Mouse (Mus musculus) layer of hippocampus, postnatal 14 days (tissue): ENCODE measurements at regions not wholly inside any gene's neighbourhood (a gene's known extent, or its start where the extent isn't known, plus 50 kb on each side); places are given as distances from the start of the nearest gene placed in this dataset.
A peak's percentile ranks its signal among the peaks of the same experiment; 100 is the strongest.

Experiments
- DNase-seq, 2 experiments: peaks; one replicate each; pipeline ENCODE4 v3.0.0; 2021 to 2022; ENCODE audit warnings: low spot score in 2 of 2, mixed read lengths in 1 of 2

- peak in 1 of 2 experiments; percentile 73 for DNase-seq
Measured at GRCm38 (mm10) chr16:21318640-21319365, 104.1 kb upstream of the Vps8 start.

GRCm38 (mm10) chr16:21320284-21320683, 102.6 kb upstream of the Vps8 start:
- DNase-seq, result no peak

DNA sequence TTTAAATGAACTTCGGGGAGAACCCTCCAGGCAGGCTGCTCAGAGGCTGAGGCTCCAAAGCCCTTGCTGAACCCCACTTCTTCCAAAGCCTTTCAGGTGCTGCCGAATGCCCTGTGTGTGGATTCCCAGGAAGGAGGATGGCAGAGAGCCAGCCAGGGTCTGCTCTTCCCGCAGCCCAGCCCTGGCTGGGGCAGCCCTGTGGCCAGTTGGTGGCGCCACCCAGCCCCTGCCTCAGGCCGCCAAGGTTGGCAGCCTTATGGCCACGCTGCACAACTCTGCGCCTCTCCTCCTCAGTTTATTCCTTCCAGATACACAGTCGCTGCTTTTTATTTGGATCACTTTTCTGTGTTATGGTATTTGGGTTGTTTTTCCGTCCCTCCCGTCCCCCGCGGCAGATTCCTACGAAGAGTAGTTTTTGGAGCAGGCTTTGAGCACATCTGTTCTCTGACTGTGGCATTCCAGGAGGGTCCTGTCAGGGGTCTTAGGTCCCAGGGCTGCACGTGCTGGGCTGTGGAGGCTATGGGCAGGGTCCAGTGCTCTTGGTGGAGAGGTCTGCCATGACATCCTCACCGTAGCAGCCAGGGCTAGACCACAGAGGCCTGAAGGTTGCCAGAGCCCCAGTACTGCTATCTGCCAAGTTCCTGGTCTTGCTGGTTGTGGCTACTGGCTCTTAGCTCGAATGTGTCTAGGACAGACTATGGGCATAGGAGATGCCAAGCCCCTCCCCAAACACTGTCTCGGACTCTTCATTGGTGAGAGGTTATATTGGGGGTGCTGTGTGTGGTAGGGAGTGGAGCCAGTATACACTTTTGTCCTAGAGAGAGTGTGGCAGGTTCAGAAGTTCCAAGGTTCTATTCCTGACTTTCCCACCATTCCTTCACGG, 101.5 kb upstream of the Vps8 start:
- no peak for DNase-seq

DNA sequence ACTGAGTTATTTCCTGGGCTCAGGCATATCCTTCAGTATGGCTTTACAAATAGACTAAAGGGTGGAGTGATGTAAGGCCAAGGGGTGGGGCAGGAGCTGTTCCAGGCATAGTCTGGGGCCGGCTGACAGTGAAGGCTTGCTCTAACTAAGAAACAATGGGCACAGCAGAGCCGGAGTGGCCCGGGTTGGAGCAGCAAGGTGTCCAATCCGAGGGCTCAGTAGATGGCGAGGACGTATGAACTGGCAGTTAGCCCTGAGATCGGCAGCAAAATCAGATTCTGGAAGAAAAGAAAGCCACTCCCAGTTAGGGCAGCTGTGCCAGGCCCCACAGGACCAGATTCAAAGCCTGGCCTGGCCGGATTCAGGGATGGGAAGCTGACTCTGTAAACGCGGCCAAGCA, 100.5 kb upstream of the Vps8 start:
- DNase-seq, result no peak

DNA sequence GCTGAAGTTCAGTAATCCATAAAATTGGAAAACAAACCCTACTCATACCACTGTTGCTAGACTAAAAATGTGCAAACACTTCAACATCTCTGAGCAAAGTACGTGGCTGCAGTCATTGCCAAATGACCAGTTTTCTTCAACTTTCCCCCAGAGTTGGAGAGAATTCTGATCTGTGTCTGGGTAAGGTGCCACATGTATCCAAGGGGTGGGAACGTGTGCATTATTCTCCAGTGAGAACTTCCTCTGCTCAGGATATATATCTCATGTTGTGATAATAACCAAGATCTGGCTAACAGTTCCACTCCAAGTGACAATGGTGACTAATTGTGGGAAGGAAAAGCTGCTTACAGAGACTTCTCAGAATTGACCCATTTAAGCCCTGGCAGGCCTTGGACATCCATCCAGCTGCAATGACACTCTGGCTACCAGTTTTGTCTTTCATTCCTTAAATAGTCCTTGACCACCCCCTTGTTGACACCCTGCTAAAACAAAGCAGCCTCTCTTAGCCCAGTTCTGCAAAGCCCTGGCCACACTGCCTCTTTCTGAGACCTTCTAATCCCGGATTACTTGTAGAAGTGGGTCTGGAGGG, 99.4 kb upstream of the Vps8 start:
- DNase-seq, result no peak

DNA sequence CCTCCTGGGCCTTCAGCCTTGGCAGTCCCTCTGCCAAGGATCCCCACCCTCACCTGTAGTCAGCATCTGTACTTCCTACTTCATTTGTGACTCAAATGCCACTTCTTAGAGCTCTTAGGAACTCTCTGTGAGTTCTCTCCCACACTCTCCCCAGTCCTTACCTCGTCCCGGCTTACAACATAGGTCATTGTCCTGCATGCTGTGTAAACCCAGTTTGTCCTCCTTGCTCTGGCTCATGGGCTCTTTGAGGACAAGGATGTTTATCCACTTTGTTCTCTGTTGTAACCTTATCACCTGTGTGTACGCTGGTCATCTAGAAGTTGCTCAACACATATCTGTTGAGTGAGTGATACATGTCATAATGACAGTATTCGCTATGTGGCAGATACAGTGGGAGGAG, 94.9 kb upstream of the Vps8 start:
- no peak for DNase-seq

GRCm38 (mm10) chr16:21329199-21329598, 93.7 kb upstream of the Vps8 start:
- no peak for DNase-seq

DNA sequence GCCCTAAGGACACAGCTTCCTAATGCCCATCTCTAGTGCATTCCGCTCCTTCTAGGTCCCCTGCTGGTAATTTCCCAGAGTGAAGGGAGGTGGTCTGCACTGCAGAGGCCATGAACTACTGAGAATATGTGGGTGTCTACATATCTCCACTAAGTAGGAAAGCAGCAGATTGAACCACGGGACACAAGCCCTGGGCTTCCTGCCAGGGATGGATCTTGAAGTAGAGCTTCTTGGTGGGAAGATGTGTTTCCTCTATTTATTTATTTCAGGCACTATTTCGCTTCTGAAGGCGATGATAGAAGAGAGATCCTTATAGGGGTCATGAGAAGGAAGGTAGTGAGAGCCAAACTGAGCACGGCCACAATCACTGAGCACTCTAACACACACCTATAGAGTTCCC, 91.7 kb upstream of the Vps8 start:
- DNase-seq, result no peak

DNA sequence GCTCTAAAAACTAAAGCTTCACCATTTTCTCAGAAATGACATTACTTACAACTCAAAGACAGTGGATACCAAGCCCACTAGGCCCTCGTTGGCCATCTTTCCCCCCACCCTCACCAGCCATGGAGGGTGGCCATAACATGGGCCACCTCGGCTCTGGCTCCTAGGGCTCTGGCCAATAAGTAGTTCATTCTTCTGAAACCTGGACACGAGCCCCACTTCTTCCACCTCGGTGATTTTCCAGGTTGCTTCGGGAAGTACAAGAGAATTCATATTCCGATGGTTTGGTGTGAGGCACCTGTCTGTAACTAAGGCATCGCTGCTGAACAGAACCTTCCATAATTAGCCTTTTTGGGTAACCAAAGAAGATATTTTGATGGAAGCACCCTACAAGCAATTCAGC, 90.5 kb upstream of the Vps8 start:
- DNase-seq, result no peak

DNA sequence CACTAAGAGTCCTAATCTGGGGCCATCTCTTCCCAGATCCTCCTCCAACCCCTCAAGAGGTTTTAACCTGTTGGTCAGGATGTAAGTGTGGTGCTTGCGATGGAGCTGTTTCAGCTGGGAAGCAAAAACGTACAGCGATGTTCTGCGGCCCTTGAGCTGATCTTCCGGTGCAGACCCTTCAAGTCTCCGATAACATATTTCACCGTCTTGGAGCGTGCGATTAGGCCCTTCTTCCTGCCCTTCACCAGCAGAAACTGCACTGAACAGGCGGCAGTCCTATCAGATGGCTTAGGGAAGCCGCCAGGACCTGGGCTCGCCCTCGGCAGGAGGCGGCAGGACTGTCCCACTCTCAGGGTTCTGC, 90.1 kb upstream of the Vps8 start:
- no peak for DNase-seq

DNA sequence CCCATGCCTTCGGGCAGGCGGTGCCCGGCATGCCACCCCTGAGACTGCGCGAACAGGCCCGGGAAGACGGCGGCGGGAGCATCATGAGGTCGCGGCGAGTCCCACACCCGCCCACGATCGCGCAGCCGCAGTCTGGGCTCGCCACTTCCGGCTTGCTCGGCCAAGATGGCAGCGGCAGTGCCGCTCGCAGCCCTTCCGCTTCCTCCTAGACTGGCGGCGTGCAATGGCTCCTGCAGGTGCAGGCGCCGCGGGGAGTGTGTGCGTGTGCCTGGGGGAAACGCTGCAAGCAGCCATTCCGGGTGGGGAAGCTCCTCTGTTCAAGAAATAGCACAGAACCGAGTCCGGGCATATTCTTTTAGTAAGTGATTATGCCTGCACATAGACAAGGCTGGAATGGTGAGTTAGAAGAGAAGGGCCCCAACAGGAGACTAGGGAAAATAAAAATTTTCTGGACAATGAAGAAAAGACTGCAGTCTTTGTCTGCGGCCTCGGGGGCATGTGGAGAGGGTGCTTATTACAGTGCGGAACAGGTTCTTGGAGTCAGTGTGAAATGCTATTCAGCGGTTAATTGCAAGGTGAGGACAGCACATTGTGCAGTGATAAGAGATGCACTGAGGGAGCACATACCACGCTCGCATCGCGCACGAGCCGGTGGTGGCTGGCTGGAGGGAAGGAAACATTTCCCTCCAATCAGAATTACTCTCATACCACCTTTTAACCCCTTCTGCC, 89.5 kb upstream of the Vps8 start:
- peak; percentile 91 to 93 for DNase-seq

DNA sequence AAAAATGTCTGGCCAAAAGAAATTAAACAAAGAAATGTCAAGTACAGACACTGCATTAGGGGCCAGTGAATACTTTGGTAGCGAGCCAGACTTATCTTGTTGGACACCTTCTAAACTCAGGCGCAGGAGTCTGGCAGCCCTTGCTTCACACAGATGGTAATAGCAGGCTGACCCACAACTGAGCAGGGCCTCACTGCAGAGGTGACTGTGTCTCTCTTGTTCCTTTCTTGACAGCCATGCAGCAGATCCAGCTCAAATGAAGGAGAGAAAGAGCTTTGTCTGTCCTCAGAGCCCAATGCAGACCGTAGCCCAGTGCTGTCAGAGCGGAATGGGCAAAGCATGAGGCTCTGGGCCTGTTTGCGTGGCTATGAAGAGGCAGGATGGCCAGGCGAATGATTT, 83.9 kb upstream of the Vps8 start:
- DNase-seq, result no peak

DNA sequence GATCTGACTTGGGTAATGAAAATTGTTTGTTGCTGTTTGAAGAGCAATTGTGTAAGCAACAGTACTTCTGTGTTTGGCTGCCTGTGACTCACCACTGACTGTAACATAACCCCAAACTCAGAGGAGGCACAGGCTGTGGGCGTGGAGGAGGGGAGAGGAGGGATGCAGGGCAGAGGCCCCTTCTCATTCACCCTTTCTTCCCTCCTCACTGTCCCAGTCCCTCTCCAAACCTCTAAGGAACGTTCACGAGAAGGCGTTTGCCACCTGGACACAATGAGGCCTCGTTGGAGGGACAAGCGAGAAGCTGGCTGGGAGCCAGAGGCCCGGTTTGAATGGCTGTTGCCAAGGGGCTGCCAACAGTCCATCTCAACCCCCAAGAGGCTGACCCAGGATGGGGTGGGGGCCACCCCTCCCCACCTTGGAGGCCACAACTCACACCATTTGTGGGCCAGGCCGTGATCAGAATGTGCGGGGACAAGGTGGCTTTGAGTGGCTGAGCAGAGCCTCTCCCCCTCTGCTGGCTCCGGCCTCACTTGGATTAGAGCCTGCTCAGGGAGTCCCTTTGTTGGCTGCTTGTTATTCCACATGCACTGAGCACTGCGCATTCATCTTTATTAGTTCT, 83.3 kb upstream of the Vps8 start:
- DNase-seq, result peak; percentile 73 to 74

- DNase-seq, result peak; percentile 32 to 48
Measured at GRCm38 (mm10) chr16:21340136-21340535, 82.8 kb upstream of the Vps8 start.

GRCm38 (mm10) chr16:21349869-21350268, 73.0 kb upstream of the Vps8 start:
- no peak for DNase-seq

DNA sequence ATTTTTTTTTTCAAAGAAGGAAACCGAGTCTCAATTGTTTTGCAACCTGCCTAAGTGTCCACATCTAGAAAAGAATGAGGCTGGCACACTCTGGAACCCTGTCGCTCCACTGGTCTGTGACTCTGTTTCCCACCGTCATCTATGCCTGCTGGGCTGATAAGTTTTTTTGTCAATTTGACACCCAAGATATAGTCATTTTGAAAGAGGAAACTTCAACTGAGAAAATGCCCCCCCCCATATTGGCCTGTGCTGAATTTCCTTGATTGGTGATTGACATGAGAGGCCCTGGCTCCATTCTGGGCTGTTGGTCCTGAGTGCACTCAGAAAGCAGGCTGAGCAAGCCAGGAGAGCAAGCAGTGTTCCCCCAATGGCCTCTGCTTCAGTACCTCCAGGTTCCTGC, 71.6 kb upstream of the Vps8 start:
- no peak for DNase-seq

- DNase-seq, result no peak
Measured at GRCm38 (mm10) chr16:21353111-21353510, 69.8 kb upstream of the Vps8 start.

DNA sequence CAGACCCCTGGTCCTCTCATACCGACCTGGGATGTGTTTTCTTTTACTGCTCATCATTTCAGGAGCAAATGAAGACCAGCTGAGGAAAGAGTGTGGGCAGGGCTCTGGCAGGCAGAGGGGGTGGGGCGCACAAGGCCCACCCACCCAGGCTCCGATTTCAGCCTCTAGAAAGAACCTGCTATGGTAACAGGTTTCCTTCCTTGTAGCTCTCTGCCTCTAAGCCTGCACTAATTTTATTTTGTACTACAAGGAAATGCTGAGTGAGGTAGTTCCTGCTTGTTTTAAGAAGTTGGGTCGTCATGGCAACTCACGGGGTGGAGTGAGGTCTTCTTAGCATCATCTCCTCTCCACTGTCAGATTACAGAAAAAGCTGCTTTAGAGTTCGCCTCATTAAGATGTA, 69.4 kb upstream of the Vps8 start:
- DNase-seq, result peak in 1 of 2 experiments; percentile 45

DNA sequence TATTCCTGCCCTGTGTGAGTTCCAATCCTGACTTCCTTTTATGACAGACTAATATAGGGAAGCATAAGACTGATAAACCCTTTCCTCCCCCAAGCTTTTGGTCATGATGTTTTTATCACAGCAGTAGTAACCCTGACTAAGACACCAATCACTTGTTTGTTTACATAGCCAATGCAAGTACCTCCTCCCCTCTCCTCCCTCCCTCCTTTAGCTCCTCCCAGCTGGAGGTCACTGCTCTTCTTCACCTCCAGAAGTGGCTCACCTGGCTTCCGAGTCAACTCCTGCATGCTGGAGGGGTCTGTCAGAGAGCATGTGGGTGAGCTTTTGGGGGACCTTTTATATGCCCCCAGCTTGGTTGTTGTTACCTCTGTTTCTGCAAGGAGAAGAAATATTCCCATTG, 67.3 kb upstream of the Vps8 start:
- no peak for DNase-seq

DNA sequence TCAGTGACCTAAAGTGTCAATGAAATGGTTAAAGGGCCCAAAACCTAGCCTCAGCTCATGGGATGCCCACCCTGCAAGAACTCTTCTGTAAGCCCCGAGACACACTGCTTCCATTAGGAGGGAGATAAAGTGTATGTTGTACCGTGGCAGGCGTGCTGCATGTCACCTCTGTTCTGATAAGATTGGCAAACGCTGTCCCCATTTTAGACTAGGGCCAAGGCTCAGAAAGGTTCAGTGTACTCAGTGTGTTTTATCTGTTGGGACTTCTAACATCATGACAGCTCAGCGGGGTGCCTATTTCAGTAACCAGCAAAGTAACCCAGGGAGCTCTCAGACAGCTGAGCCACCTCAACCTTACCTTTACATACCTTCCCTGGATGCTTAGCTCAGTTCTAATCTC, 65.5 kb upstream of the Vps8 start:
- DNase-seq, result no peak

DNA sequence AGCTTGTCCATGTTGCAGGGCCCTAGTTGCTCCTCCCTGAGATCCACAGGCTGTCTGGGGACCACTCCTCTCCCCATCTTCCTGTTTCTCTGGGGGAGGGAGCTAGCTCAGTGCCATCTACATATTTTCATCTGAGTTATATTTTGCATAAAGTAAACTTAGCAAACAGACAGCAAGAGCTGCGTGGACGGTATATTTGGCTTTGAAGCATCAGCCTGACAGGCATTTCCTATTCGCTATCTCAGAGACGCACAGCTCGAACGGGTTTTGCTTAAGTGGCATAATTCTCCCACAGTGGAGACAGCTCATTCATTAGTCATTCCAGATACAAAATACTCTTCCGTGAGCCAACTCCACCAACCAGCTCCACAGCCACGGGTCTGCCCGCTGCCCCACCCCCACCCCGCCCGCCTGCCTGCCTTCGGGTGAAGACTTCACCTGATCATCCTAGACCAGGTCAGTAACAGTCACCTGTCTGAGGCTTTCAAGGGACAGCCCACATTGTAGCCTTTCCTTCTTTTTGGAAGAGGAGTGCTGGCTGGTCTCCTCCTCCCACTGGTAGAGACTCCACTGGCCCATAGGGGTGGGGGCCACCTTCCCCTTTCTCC, 64.5 kb upstream of the Vps8 start:
- DNase-seq, result peak in 1 of 2 experiments; percentile 13
